Comparison of ENCODE assay signal across 20 mouse cellular contexts in the genomic region with DNA sequence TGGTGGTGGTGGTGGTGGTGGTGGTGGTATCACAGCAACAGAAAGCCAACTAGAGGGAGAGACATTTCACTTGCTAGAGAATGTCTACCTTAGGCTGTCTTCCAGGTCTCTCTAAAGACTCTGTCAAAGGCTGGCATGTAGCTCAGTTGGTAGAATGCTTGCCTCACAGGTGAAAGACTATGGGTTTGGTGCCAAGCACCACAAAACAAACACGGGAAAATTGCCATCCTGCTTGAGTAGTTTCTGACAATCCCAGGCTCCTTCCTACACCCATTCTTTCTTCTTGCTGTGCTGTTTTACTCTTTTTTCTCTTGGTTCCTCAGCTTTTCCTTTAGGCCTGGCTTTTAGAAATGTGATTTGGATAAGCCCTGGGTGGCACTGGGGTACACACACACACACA. TPM values are rescaled to one million over a fixed set of nuclear protein-coding genes. Genes with fewer than 3 reads are reported as not detected.
"Had no signal": no experiment of that assay in that cellular context is flagged by ENCODE, and none has a peak within 500 bp of the region (broad histone marks: within the 10 kb centered on the region; RNA-seq: fewer than 3 reads in every experiment).

No protein-coding gene starts in this region.

- H3K27me3 ChIP-seq: lung, embryonic 15.5 days; midbrain, embryonic 13.5 days; midbrain, embryonic 15.5 days; neural tube, embryonic 12.5 days; stomach, embryonic 15.5 days had no signal

- H3K27ac ChIP-seq: liver, embryonic 13.5 days; liver, embryonic 15.5 days; lung, embryonic 15.5 days; macrophage; midbrain, embryonic 13.5 days; midbrain, embryonic 15.5 days; neural tube, embryonic 12.5 days; stomach, embryonic 15.5 days; stomach, postnatal 0 days had no signal

- H3K4me1 ChIP-seq: liver, embryonic 13.5 days; liver, embryonic 15.5 days; megakaryocyte, embryonic 14.5 days; stomach, embryonic 15.5 days had no signal

- H3K4me3 ChIP-seq: liver, embryonic 13.5 days; liver, embryonic 15.5 days; lung, embryonic 15.5 days; megakaryocyte, embryonic 14.5 days; midbrain, embryonic 13.5 days; midbrain, embryonic 15.5 days; neural tube, embryonic 12.5 days; stomach, embryonic 15.5 days had no signal

- H3K36me3 ChIP-seq: liver, embryonic 13.5 days; liver, embryonic 15.5 days; lung, embryonic 15.5 days; midbrain, embryonic 13.5 days; midbrain, embryonic 15.5 days; neural tube, embryonic 12.5 days; stomach, embryonic 15.5 days had no signal

- DNase-seq: liver; liver, embryonic 13.5 days; liver, postnatal 0 days; right cerebral cortex, postnatal 14 days; thymus, adult 2 months; thymus, postnatal 25 days; thymus, postnatal 4 days had no signal

RNA-seq across cellular contexts. Expression of a gene that starts 5.1 kb away (rescaled TPM):
- polyA plus RNA-seq: liver, embryonic 13.5 days; liver, embryonic 15.5 days; liver, postnatal 0 days; macrophage; midbrain, embryonic 11.5 days; midbrain, embryonic 13.5 days; midbrain, embryonic 15.5 days; neural tube, embryonic 12.5 days; neural tube, embryonic 14.5 days; spleen, adult 2 months; stomach, embryonic 15.5 days; stomach, postnatal 0 days; urinary bladder, adult 2 months had no signal
